Mouse (Mus musculus) midbrain, embryonic 16.5 days (tissue): ENCODE data around the gene Tgfa. TPM values are rescaled to one million over a fixed set of nuclear protein-coding genes. Genes with fewer than 3 reads are reported as not detected.

Experiments
- ATAC-seq: fragments of 200-750 bp; cut with Nextera tagmentation; 2 replicates; pipeline ENCODE4 v1.8.0; 2017; ENCODE audit warnings: moderate TSS enrichment
- H3K27ac ChIP-seq: fragments of 300-500 bp; sonication (generic); 2 replicates; pipeline ENCODE4 v1.5.1; 2014; ENCODE audit warnings: mild to moderate bottlenecking, low read length, mixed read lengths
- H3K27me3 ChIP-seq: fragments of 300-500 bp; sonication (generic); 2 replicates; pipeline ENCODE4 v1.6.1; 2014; ENCODE audit warnings: low read depth, low read length, mixed read lengths; ENCODE audit not compliant: control insufficient read depth, insufficient read depth
- H3K36me3 ChIP-seq: fragments of 300-500 bp; sonication (generic); 2 replicates; pipeline ENCODE4 v1.6.1; 2014; ENCODE audit warnings: mild to moderate bottlenecking, low read length, moderate library complexity, mixed read lengths; ENCODE audit not compliant: control insufficient read depth, insufficient read depth
- H3K4me1 ChIP-seq: fragments of 300-500 bp; sonication (generic); 2 replicates; pipeline ENCODE4 v1.6.1; 2014; ENCODE audit warnings: mild to moderate bottlenecking, low read length, mixed read lengths; ENCODE audit not compliant: control insufficient read depth, insufficient read depth
- H3K4me2 ChIP-seq: fragments of 300-500 bp; sonication (generic); 2 replicates; pipeline ENCODE4 v1.6.1; 2014; ENCODE audit warnings: mild to moderate bottlenecking, low read length, mixed read lengths
- H3K4me3 ChIP-seq: fragments of 300-500 bp; sonication (generic); 2 replicates; pipeline ENCODE4 v1.5.1; 2014; ENCODE audit warnings: low read depth, mild to moderate bottlenecking, low read length, moderate library complexity, mixed read lengths
- H3K9ac ChIP-seq: fragments of 300-500 bp; sonication (generic); 2 replicates; pipeline ENCODE4 v1.6.1; 2014; ENCODE audit warnings: low read depth, low read length, mixed read lengths
- H3K9me3 ChIP-seq: fragments of 300-500 bp; sonication (generic); replicated peaks from 2 replicates; pipeline ENCODE4 v1.6.1; 2014; ENCODE audit warnings: mild to moderate bottlenecking, low read length, mixed read lengths; ENCODE audit not compliant: control insufficient read depth, poor library complexity, severe bottlenecking
- WGBS: fragments of 180-500 bp; shearing (Covaris S2); extraction: QIAGEN DNeasy Blood & Tissue Kit; methylation state at CpG from one replicate; pipeline ENCODE4 v1.1.7; 2014; 5-methylcytosine and 5-hydroxymethylcytosine counted together
- polyA plus RNA-seq: library from polyadenylated mRNA; unstranded; fragments of >200 nt; fragmentation: Nextera tagmentation; extraction: Ambion mirVana; gene quantifications from 2 replicates; pipeline ENCODE4 v1.2.1, GENCODE M21; 2015

The Tgfa gene
- polyA plus RNA-seq, 1 experiment from 2014 or later, result 14.7 TPM

GRCm38 (mm10) chr6:86255899-86256298 lies 60.9 kb downstream of the Tgfa start:
- H3K9ac ChIP-seq, result no peak overlapping the region

GRCm38 (mm10) chr6:86259242-86259641 lies 64.2 kb downstream of the Tgfa start:
- Histone ChIP-seq H3K9ac (no peak overlapping the region), H3K27me3 (no peaks in the 10 kb centered on the region), H3K9me3 (0 out of 2 replicates have a peak, but pooled peaks cover 2% of the 10 kb centered on the region), H3K36me3 (no peaks in the 10 kb centered on the region), H3K4me1 (no peaks in the 10 kb centered on the region), H3K27ac (no peak overlapping the region), H3K4me3 (no peak overlapping the region), H3K4me2 (no peak overlapping the region)
- no peak for ATAC-seq
- 88% methylated on average over 6 of the region's 6 CpGs for WGBS

More at GRCm38 (mm10) chr6:86255899-86256298, 60.9 kb downstream of the Tgfa start:
- H3K4me1 ChIP-seq, result no peaks in the 10 kb centered on the region
- no peaks in the 10 kb centered on the region for H3K27me3 ChIP-seq
- H3K4me2 ChIP-seq, result no peak overlapping the region
- H3K36me3 ChIP-seq, result no peaks in the 10 kb centered on the region
- ATAC-seq, result no peak
- H3K4me3 ChIP-seq, result no peak overlapping the region
- WGBS, result 84% methylated on average over 9 of the region's 9 CpGs
- H3K27ac ChIP-seq, result no peak overlapping the region
- 0 out of 2 replicates have a peak, but pooled peaks cover 2% of the 10 kb centered on the region for H3K9me3 ChIP-seq

GRCm38 (mm10) chr6:86260322-86261050 lies 65.5 kb downstream of the Tgfa start:
- Histone ChIP-seq H3K9me3 (no peaks in the 10 kb centered on the region), H3K27ac (no peak overlapping the region), H3K9ac (no peak overlapping the region), H3K4me2 (no peak overlapping the region), H3K4me3 (no peak overlapping the region), H3K4me1 (no peaks in the 10 kb centered on the region), H3K27me3 (no peaks in the 10 kb centered on the region), H3K36me3 (no peaks in the 10 kb centered on the region)
- no peak for ATAC-seq
- WGBS, result 74% methylated on average over 7 of the region's 7 CpGs

- H3K9ac ChIP-seq, result no peak overlapping the region
- no peaks in the 10 kb centered on the region for H3K36me3 ChIP-seq
- WGBS, result 84% methylated on average over 5 of the region's 5 CpGs
- H3K27ac ChIP-seq, result no peak overlapping the region
- H3K4me2 ChIP-seq, result no peak overlapping the region
- ATAC-seq, result no peak
- no peaks in the 10 kb centered on the region for H3K4me1 ChIP-seq
- H3K4me3 ChIP-seq, result no peak overlapping the region
- H3K27me3 ChIP-seq, result no peaks in the 10 kb centered on the region
- no peaks in the 10 kb centered on the region for H3K9me3 ChIP-seq
Measured at GRCm38 (mm10) chr6:86266786-86267185, 71.8 kb downstream of the Tgfa start.

GRCm38 (mm10) chr6:86270373-86271068 lies 75.5 kb downstream of the Tgfa start:
- Histone ChIP-seq H3K27ac (no peak overlapping the region), H3K9ac (no peak overlapping the region), H3K4me1 (no peaks in the 10 kb centered on the region), H3K27me3 (no peaks in the 10 kb centered on the region), H3K36me3 (no peaks in the 10 kb centered on the region), H3K9me3 (no peaks in the 10 kb centered on the region), H3K4me3 (no peak overlapping the region), H3K4me2 (no peak overlapping the region)
- 81% methylated on average over 8 of the region's 8 CpGs for WGBS
- ATAC-seq, result no peak

GRCm38 (mm10) chr6:86271130-86271529 lies 76.1 kb downstream of the Tgfa start:
- H3K27ac ChIP-seq, result no peak overlapping the region
- WGBS, result 87% methylated on average over 5 of the region's 5 CpGs

GRCm38 (mm10) chr6:86275704-86276103 lies 80.7 kb downstream of the Tgfa start:
- Histone ChIP-seq H3K4me1 (no peaks in the 10 kb centered on the region), H3K4me2 (no peak overlapping the region), H3K4me3 (no peak overlapping the region), H3K9me3 (no peaks in the 10 kb centered on the region), H3K36me3 (no peaks in the 10 kb centered on the region), H3K27me3 (no peaks in the 10 kb centered on the region), H3K9ac (no peak overlapping the region), H3K27ac (no peak overlapping the region)
- 96% methylated on average over 4 of the region's 4 CpGs for WGBS
- no peak for ATAC-seq

More at GRCm38 (mm10) chr6:86271130-86271529, 76.1 kb downstream of the Tgfa start:
- no peaks in the 10 kb centered on the region for H3K9me3 ChIP-seq
- H3K27me3 ChIP-seq, result no peaks in the 10 kb centered on the region
- H3K4me1 ChIP-seq, result no peaks in the 10 kb centered on the region
- ATAC-seq, result no peak
- H3K9ac ChIP-seq, result no peak overlapping the region
- H3K4me2 ChIP-seq, result no peak overlapping the region
- no peaks in the 10 kb centered on the region for H3K36me3 ChIP-seq
- no peak overlapping the region for H3K4me3 ChIP-seq

- no peak overlapping the region for H3K27ac ChIP-seq
- no peaks in the 10 kb centered on the region for H3K27me3 ChIP-seq
- no peak overlapping the region for H3K9ac ChIP-seq
- no peaks in the 10 kb centered on the region for H3K9me3 ChIP-seq
- no peak overlapping the region for H3K4me3 ChIP-seq
- H3K36me3 ChIP-seq, result no peaks in the 10 kb centered on the region
- no peak overlapping the region for H3K4me2 ChIP-seq
- 87% methylated on average over 2 of the region's 2 CpGs for WGBS
- H3K4me1 ChIP-seq, result no peaks in the 10 kb centered on the region
- no peak for ATAC-seq
Measured at GRCm38 (mm10) chr6:86276816-86277215, 81.8 kb downstream of the Tgfa start.

- Histone ChIP-seq H3K4me2 (no peak overlapping the region), H3K36me3 (no peaks in the 10 kb centered on the region), H3K4me1 (no peaks in the 10 kb centered on the region), H3K27ac (no peak overlapping the region), H3K4me3 (no peak overlapping the region), H3K9ac (no peak overlapping the region), H3K27me3 (no peaks in the 10 kb centered on the region), H3K9me3 (no peaks in the 10 kb centered on the region)
- WGBS, result 73% methylated on average over 7 of the region's 7 CpGs
- no peak for ATAC-seq
Measured at GRCm38 (mm10) chr6:86277620-86278019, 82.6 kb downstream of the Tgfa start.
